Mouse (Mus musculus): ENCODE results near the gene Pi4ka. TPM values are rescaled to one million over a fixed set of nuclear protein-coding genes. Genes with fewer than 3 reads are reported as not detected.
"Not testable (repeated sequence)": the region's sequence is repeated elsewhere in the genome, so short reads cannot be mapped to it uniquely, and the experiment has no call there.

The Pi4ka gene
- polyA plus RNA-seq, 2 experiments from 2014 or later: 42.5 to 51.8 TPM

DNA sequence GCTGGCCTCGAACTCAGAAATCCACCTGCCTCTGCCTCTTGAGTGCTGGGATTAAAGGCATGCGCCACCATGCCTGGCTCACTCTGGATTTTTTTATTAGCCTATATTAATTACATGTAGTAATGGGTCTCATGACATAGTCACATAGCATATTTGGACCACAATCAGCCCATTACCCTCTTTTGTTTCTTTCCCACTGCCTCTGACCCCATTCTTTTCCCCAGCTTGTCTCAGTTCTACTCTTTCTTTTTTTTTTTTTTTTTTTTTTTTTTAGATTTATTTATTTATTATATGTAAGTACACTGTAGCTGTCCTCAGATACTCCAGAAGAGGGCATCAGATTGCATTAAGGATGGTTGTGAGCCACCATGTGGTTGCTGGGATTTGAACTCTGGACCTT is 174.6 kb downstream of the Pi4ka start:
- ATAC-seq: not testable (repeated sequence)

Other genes with a start within 250 kb of the Pi4ka start
- gene Ube2l3, start 203.7 kb downstream of the Pi4ka start, polyA plus RNA-seq (2017; shearing (Covaris generic)): 100 to 1,000 TPM; 300 to 366 TPM
- not detected for gene Rimbp3, start 197.7 kb downstream of the Pi4ka start, polyA plus RNA-seq (2017; shearing (Covaris generic))
- gene Hic2, start 172.7 kb downstream of the Pi4ka start, polyA plus RNA-seq (2017; shearing (Covaris generic)): 1 to 10 TPM in 1 of 2 experiments, under 1 TPM in 1; 0.83 to 1.1 TPM
- 10 to 100 TPM; 30.6 to 32.6 TPM for gene Tmem191c, start 130.2 kb downstream of the Pi4ka start, polyA plus RNA-seq (2017; shearing (Covaris generic))
- under 1 TPM; 0.22 to 0.53 TPM for gene Serpind1, start 74.9 kb downstream of the Pi4ka start, polyA plus RNA-seq (2017; shearing (Covaris generic))
- gene Snap29, start 328 bp downstream of the Pi4ka start, polyA plus RNA-seq (2017; shearing (Covaris generic)): 10 to 100 TPM in 1 of 2 experiments, 1 to 10 TPM in 1; 8.3 to 16.7 TPM
- 10 to 100 TPM; 16.6 to 21.2 TPM for gene Crkl, start 45.7 kb upstream of the Pi4ka start, polyA plus RNA-seq (2017; shearing (Covaris generic))
- not detected for gene Aifm3, start 83.3 kb upstream of the Pi4ka start, polyA plus RNA-seq (2017; shearing (Covaris generic))
- 10 to 100 TPM; 41.0 to 47.1 TPM for gene Lztr1, start 102.4 kb upstream of the Pi4ka start, polyA plus RNA-seq (2017; shearing (Covaris generic))
- 10 to 100 TPM; 67.5 to 70.8 TPM for gene Thap7, start 124.8 kb upstream of the Pi4ka start, polyA plus RNA-seq (2017; shearing (Covaris generic))
- not detected for gene Lrrc74b, start 154.9 kb upstream of the Pi4ka start, polyA plus RNA-seq (2017; shearing (Covaris generic))
- not detected for gene P2rx6, start 155.6 kb upstream of the Pi4ka start, polyA plus RNA-seq (2017; shearing (Covaris generic))
- gene Slc7a4, start 176.9 kb upstream of the Pi4ka start, polyA plus RNA-seq (2017; shearing (Covaris generic)): under 1 TPM; 0.42 to 0.69 TPM
- 10 to 100 TPM; 10.4 to 18.1 TPM for gene Smpd4, start 213.0 kb upstream of the Pi4ka start, polyA plus RNA-seq (2017; shearing (Covaris generic))
- gene Ccdc74a, start 240.2 kb upstream of the Pi4ka start, polyA plus RNA-seq (2017; shearing (Covaris generic)): under 1 TPM in 1 of 2 experiments, not detected in 1; 0.75 TPM